Mouse (Mus musculus): ENCODE measurements around the gene Mrgprb4.

Mrgprb4 gene

GRCm38 (mm10) chr7:48199188-48199587 is at the start of gene Mrgprb4:
Gene Mrgprb4 (minus strand): TSS chr7:48199288.
- no peak for DNase-seq (ENCODE audit: low spot score in 2 of 2)

GRCm38 (mm10) chr7:48226114-48226513 is 27.0 kb upstream of the Mrgprb4 start:
- no peak for DNase-seq (ENCODE audit: low spot score in 2 of 2)

- DNase-seq (ENCODE audit: low spot score in 2 of 2), result no peak
These were observed 26.0 kb upstream of the Mrgprb4 start for GRCm38 (mm10) chr7:48225065-48225464.

GRCm38 (mm10) chr7:48168919-48169318 is 30.2 kb downstream of the Mrgprb4 start, which contains the start of gene Mrgprb5:
Gene Mrgprb5 (minus strand): TSS chr7:48169019.
- no peak for DNase-seq (ENCODE audit: low spot score in 2 of 2)

- no peak for DNase-seq (ENCODE audit: low spot score in 2 of 2)
These were observed 31.6 kb downstream of the Mrgprb4 start for GRCm38 (mm10) chr7:48167471-48167870.

Measured in cerebellum, postnatal 4 days (tissue).